Mouse (Mus musculus) C2C12 (cell line): Measurements from ENCODE around the gene Lax1.

Source experiments
- CEBPB ChIP-seq: IDR thresholded peaks from one replicate; pipeline ENCODE4 v1.6.1; 2011; ENCODE audit warnings: low read depth, mild to moderate bottlenecking, control low read depth, moderate library complexity
- CTCF ChIP-seq: IDR thresholded peaks from one replicate; pipeline ENCODE4 v1.5.1; 2011; ENCODE audit not compliant: control insufficient read depth, insufficient read depth, insufficient read length
- FOSL1 ChIP-seq: IDR thresholded peaks from one replicate; pipeline ENCODE4 v1.8.0; 2011; ENCODE audit warnings: mild to moderate bottlenecking, low read length; ENCODE audit not compliant: poor library complexity, insufficient read depth, severe bottlenecking
- MAX ChIP-seq: IDR thresholded peaks from one replicate; pipeline ENCODE4 v1.6.1; 2011; ENCODE audit warnings: mild to moderate bottlenecking, control low read depth
- MYOD1 ChIP-seq: IDR thresholded peaks from one replicate; pipeline ENCODE4 v1.6.1; 2011; ENCODE audit warnings: low read depth; ENCODE audit not compliant: control insufficient read depth, insufficient read length
- MYOG ChIP-seq: IDR thresholded peaks from one replicate; pipeline ENCODE4 v1.6.1; 2011; ENCODE audit not compliant: control insufficient read depth, insufficient read length; ENCODE audit errors: extremely low read depth
- USF1 ChIP-seq: IDR thresholded peaks from one replicate; pipeline ENCODE4 v1.6.1; 2011; ENCODE audit warnings: low read depth, mild to moderate bottlenecking, control low read depth, moderate library complexity

DNA sequence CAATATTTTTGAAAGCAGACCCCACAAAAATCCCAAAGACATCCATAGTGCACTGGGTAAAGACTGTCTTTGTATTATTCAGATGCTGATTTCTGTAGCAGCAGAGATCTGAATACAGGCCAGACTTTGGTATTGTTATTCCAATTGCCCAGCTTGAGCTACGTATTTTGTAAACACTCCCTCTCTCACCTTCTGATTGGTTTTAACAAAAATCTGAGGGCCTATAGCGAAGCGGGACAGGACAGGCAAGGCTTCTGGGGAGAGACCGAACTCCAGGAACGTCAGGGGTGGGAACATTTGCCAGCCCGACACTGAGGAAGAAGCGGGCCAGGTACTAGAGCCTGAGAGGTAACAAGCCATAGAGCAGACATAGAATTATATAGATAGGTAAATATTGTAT lies 22.2 kb downstream of the Lax1 start:
- TF ChIP-seq CTCF (no peak), USF1 (no peak), MYOG (no peak), MAX (no peak), MYOD1 (no peak), CEBPB (no peak), FOSL1 (no peak)
